Mouse (Mus musculus): ENCODE measurements around the gene Olfr148. TPM values are rescaled to one million over a fixed set of nuclear protein-coding genes. Genes with fewer than 3 reads are reported as not detected.

Gene Olfr148
- polyA plus RNA-seq, 1 experiment, result not detected

- no peak for TF ChIP-seq E2F4 (IDR thresholded peaks at IDR 0.05; ENCODE audit: insufficient read depth)
- no peak for TF ChIP-seq TCF3 (IDR thresholded peaks at IDR 0.05; ENCODE audit: insufficient read length, low read depth)
- TF ChIP-seq USF1 (IDR thresholded peaks at IDR 0.05; ENCODE audit: low read depth), result no peak
- no peak for TF ChIP-seq CEBPB (IDR thresholded peaks at IDR 0.05; ENCODE audit: insufficient read depth, poor library complexity, severe bottlenecking)
- TF ChIP-seq MAX (IDR thresholded peaks at IDR 0.05; ENCODE audit: low read depth), result no peak
- TF ChIP-seq REST (IDR thresholded peaks at IDR 0.05; ENCODE audit: insufficient read depth, insufficient read length), result no peak
Measured at GRCm38 (mm10) chr9:39644785-39645184, 34.3 kb downstream of the Olfr148 start, which contains the start of gene Olfr961. TSS of gene Olfr961 (plus strand) at chr9:39645085.

DNA sequence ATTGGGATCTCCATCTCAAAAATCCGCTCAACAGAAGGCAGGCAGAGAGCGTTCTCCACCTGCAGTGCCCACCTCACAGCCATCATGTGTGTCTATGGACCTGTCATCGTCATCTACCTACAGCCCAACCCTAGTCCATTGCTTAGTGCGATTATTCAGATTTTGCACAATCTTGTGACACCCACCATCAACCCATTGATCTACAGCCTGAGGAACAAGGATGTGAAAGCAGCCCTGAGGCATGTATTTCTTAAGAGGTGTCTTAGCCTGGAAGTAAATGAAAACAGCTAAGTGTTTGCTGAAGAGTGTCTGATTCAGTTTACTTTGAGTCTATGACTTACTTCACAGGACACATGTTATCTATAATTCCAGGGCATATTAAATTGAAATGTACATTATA is 36.9 kb downstream of the Olfr148 start:
- H3K4me3 ChIP-seq, result no peak overlapping the region
- no peak for TF ChIP-seq POLR2A (IDR thresholded peaks at IDR 0.05; ENCODE audit: insufficient read length, low read depth)
- no peak for TF ChIP-seq SRF (IDR thresholded peaks at IDR 0.05; ENCODE audit: control insufficient read depth, insufficient read length, low read depth)
- no peak for TF ChIP-seq USF1 (IDR thresholded peaks at IDR 0.05; ENCODE audit: low read depth)
- no peak for TF ChIP-seq TCF3 (IDR thresholded peaks at IDR 0.05; ENCODE audit: insufficient read length, low read depth)
- TF ChIP-seq POLR2AphosphoS2 (IDR thresholded peaks at IDR 0.05; ENCODE audit: insufficient read length, low read depth), result no peak
- TF ChIP-seq E2F4 (IDR thresholded peaks at IDR 0.05; ENCODE audit: insufficient read depth), result no peak
- no peak for TF ChIP-seq TCF12 (IDR thresholded peaks at IDR 0.05; ENCODE audit: insufficient read depth, poor library complexity, severe bottlenecking)
- no peak for TF ChIP-seq MAX (IDR thresholded peaks at IDR 0.05; ENCODE audit: low read depth)
- TF ChIP-seq MYOD1 (IDR thresholded peaks at IDR 0.05; ENCODE audit: control insufficient read depth in 1 of 3, insufficient read length in 2 of 3, low read depth in 2 of 3), result no peak
- TF ChIP-seq MYOG (IDR thresholded peaks at IDR 0.05; ENCODE audit: control insufficient read depth in 1 of 3, insufficient read depth in 1 of 3, insufficient read length in 2 of 3, low read depth in 2 of 3), result no peak
- no peak for TF ChIP-seq REST (IDR thresholded peaks at IDR 0.05; ENCODE audit: insufficient read depth, insufficient read length)
- no peak overlapping the region for H3ac ChIP-seq (ENCODE audit: control insufficient read depth, insufficient read length)
- no peak overlapping the region for H3K4me2 ChIP-seq (ENCODE audit: low read depth)
- no peaks in the 10 kb centered on the region for H3K79me2 ChIP-seq (ENCODE audit: control insufficient read depth, insufficient read depth)
- H3K27me3 ChIP-seq (ENCODE audit: control insufficient read depth, insufficient read depth, insufficient read length), result no peaks in the 10 kb centered on the region
- no peaks in the 10 kb centered on the region for H3K36me3 ChIP-seq (ENCODE audit: control insufficient read depth, insufficient read depth)

More at GRCm38 (mm10) chr9:39644785-39645184, 34.3 kb downstream of the Olfr148 start, which contains the start of gene Olfr961:
- Histone ChIP-seq H3K4me2 (ENCODE audit: low read depth) (no peak within 1 kb of the TSS), H3K4me3 (no peak within 1 kb of the TSS), H3K36me3 (ENCODE audit: control insufficient read depth, insufficient read depth) (no peaks in the 10 kb centered on the region), H3K27me3 (ENCODE audit: control insufficient read depth, insufficient read depth, insufficient read length) (no peaks in the 10 kb centered on the region), H3ac (ENCODE audit: control insufficient read depth, insufficient read length) (no peak within 1 kb of the TSS), H3K79me2 (ENCODE audit: control insufficient read depth, insufficient read depth) (no peaks in the 10 kb centered on the region)

DNA sequence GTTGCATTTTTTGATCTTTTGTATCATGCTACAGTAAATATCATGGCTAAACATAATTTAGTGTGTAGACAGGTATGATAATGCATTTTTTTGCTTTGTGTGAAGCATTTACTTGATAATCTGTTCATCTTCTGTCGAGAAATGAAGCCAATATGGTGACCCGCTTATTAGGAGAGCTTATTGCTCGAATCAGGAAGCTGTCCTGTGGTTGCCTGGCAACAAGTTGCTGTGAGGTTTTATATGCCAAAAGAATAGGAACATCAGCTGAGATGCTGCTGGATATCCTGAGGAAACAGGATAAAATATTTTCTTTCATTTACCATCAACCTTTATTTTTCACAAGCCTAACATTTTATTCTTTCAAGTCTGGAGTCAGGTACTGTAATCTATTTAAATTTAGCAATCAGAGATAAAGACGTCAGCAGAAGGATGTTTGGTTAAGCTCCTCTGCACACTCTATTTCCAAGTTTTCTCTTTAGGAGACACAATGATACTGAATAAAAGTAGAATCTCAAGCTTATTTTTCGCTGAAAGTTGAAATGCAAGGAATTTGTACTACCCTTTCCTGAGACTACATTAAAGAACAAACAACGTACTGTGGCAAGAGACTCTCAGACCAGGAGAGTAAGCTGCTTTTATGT is 44.4 kb downstream of the Olfr148 start:
- Histone ChIP-seq H3K27me3 (ENCODE audit: control insufficient read depth, insufficient read depth, insufficient read length) (no peaks in the 10 kb centered on the region), H3K4me2 (ENCODE audit: low read depth) (no peak overlapping the region), H3K36me3 (ENCODE audit: control insufficient read depth, insufficient read depth) (no peaks in the 10 kb centered on the region), H3K4me3 (no peak overlapping the region), H3ac (ENCODE audit: control insufficient read depth, insufficient read length) (no peak overlapping the region), H3K79me2 (ENCODE audit: control insufficient read depth, insufficient read depth) (no peaks in the 10 kb centered on the region)
- TF ChIP-seq USF1 (IDR thresholded peaks at IDR 0.05; ENCODE audit: low read depth) (no peak), POLR2A (IDR thresholded peaks at IDR 0.05; ENCODE audit: insufficient read length, low read depth) (no peak), MAX (IDR thresholded peaks at IDR 0.05; ENCODE audit: low read depth) (no peak), TCF12 (IDR thresholded peaks at IDR 0.05; ENCODE audit: insufficient read depth, poor library complexity, severe bottlenecking) (no peak), REST (IDR thresholded peaks at IDR 0.05; ENCODE audit: insufficient read depth, insufficient read length) (no peak), E2F4 (IDR thresholded peaks at IDR 0.05; ENCODE audit: insufficient read depth) (no peak), MYOD1 (IDR thresholded peaks at IDR 0.05; ENCODE audit: control insufficient read depth in 1 of 3, insufficient read length in 2 of 3, low read depth in 2 of 3) (no peak), SRF (IDR thresholded peaks at IDR 0.05; ENCODE audit: control insufficient read depth, insufficient read length, low read depth) (no peak), POLR2AphosphoS2 (IDR thresholded peaks at IDR 0.05; ENCODE audit: insufficient read length, low read depth) (no peak), MYOG (IDR thresholded peaks at IDR 0.05; ENCODE audit: control insufficient read depth in 1 of 3, insufficient read depth in 1 of 3, insufficient read length in 2 of 3, low read depth in 2 of 3) (no peak), TCF3 (IDR thresholded peaks at IDR 0.05; ENCODE audit: insufficient read length, low read depth) (no peak), CEBPB (IDR thresholded peaks at IDR 0.05; ENCODE audit: insufficient read depth, poor library complexity, severe bottlenecking) (no peak)

Other genes with a start within 250 kb of the Olfr148 start
- gene Olfr951, start 223.2 kb upstream of the Olfr148 start, polyA plus RNA-seq (2012; fragmentation: generic; extraction: Trizol), result not detected
- not detected for gene Olfr952, start 183.5 kb upstream of the Olfr148 start, polyA plus RNA-seq (2012; fragmentation: generic; extraction: Trizol)
- gene Olfr954, start 154.0 kb upstream of the Olfr148 start, polyA plus RNA-seq (2012; fragmentation: generic; extraction: Trizol), result not detected
- not detected for gene Olfr955, start 138.7 kb upstream of the Olfr148 start, polyA plus RNA-seq (2012; fragmentation: generic; extraction: Trizol)
- gene Olfr44, start 116.7 kb upstream of the Olfr148 start, polyA plus RNA-seq (2012; fragmentation: generic; extraction: Trizol), result not detected
- not detected for gene Olfr957, start 94.8 kb upstream of the Olfr148 start, polyA plus RNA-seq (2012; fragmentation: generic; extraction: Trizol)
- gene Olfr958, start 56.6 kb upstream of the Olfr148 start, polyA plus RNA-seq (2012; fragmentation: generic; extraction: Trizol), result not detected
- not detected for gene Olfr959, start 35.1 kb upstream of the Olfr148 start, polyA plus RNA-seq (2012; fragmentation: generic; extraction: Trizol)
- 0.01 TPM for gene AW551984, start 6.3 kb upstream of the Olfr148 start, polyA plus RNA-seq (2012; fragmentation: generic; extraction: Trizol)
- not detected for gene Olfr960, start 10.7 kb downstream of the Olfr148 start, polyA plus RNA-seq (2012; fragmentation: generic; extraction: Trizol)
- gene Olfr961, start 34.4 kb downstream of the Olfr148 start, polyA plus RNA-seq (2012; fragmentation: generic; extraction: Trizol), result not detected
- gene Olfr963, start 56.5 kb downstream of the Olfr148 start, polyA plus RNA-seq (2012; fragmentation: generic; extraction: Trizol), result not detected
- 0.02 TPM for gene Olfr149, start 96.5 kb downstream of the Olfr148 start, polyA plus RNA-seq (2012; fragmentation: generic; extraction: Trizol)
- not detected for gene Olfr965, start 100.7 kb downstream of the Olfr148 start, polyA plus RNA-seq (2012; fragmentation: generic; extraction: Trizol)
- not detected for gene Olfr150, start 120.3 kb downstream of the Olfr148 start, polyA plus RNA-seq (2012; fragmentation: generic; extraction: Trizol)
- not detected for gene Olfr967, start 135.6 kb downstream of the Olfr148 start, polyA plus RNA-seq (2012; fragmentation: generic; extraction: Trizol)
- gene Olfr968, start 172.6 kb downstream of the Olfr148 start, polyA plus RNA-seq (2012; fragmentation: generic; extraction: Trizol), result not detected
- gene Olfr969, start 180.3 kb downstream of the Olfr148 start, polyA plus RNA-seq (2012; fragmentation: generic; extraction: Trizol), result not detected
- not detected for gene Olfr970, start 198.2 kb downstream of the Olfr148 start, polyA plus RNA-seq (2012; fragmentation: generic; extraction: Trizol)
- gene Olfr971, start 226.2 kb downstream of the Olfr148 start, polyA plus RNA-seq (2012; fragmentation: generic; extraction: Trizol), result not detected

Measured in myocyte (in vitro differentiated cells).